Mouse (Mus musculus): ENCODE results near the gene Tes.

- TF ChIP-seq CTCF (IDR thresholded peaks at IDR 0.05; ENCODE audit: borderline replicate concordance, control insufficient read depth, extremely low read depth, insufficient read depth, low read length, poor library complexity) (no peak), POLR2A (IDR thresholded peaks at IDR 0.05; ENCODE audit: control insufficient read depth, extremely low read depth, insufficient read depth, low read length, poor library complexity) (no peak)
These were observed 54.7 kb downstream of the Tes start for GRCm38 (mm10) chr6:17119521-17120232.

Measured in thymus, adult 2 months (tissue).